Mouse (Mus musculus): ENCODE measurements around the gene Dennd4a.

GRCm38 (mm10) chr9:64951161-64951657 is 140.1 kb downstream of the Dennd4a start, which contains the start of gene Slc24a1:
- TF ChIP-seq CTCF (IDR thresholded peaks at IDR 0.05; ENCODE audit: insufficient read depth, low read depth, low read length) (no peak), POLR2A (IDR thresholded peaks at IDR 0.05; ENCODE audit: insufficient read depth, low read depth, low read length) (no peak)
